Mouse (Mus musculus): ENCODE measurements around the gene Tmem212.
"Not testable (repeated sequence)": the region's sequence is repeated elsewhere in the genome, so short reads cannot be mapped to it uniquely, and the experiment has no call there.

Tmem212 gene

GRCm38 (mm10) chr3:27896318-27896892 lies at the start of gene Tmem212:
Tmem212 (minus strand) TSS chr3:27896368.
- DNase-seq (ENCODE audit: low spot score): no peak

- not testable (repeated sequence) for DNase-seq (ENCODE audit: low spot score)
Measured at GRCm38 (mm10) chr3:27945397-27945796, 49.2 kb upstream of the Tmem212 start.

- no peak for DNase-seq (ENCODE audit: low spot score)
Measured at GRCm38 (mm10) chr3:27942991-27943390, 46.8 kb upstream of the Tmem212 start.

GRCm38 (mm10) chr3:27941634-27942033 lies 45.5 kb upstream of the Tmem212 start:
- no peak for DNase-seq (ENCODE audit: low spot score)

- DNase-seq (ENCODE audit: low spot score): peak; percentile 64
Measured at GRCm38 (mm10) chr3:27938381-27939323, 42.5 kb upstream of the Tmem212 start, which contains the start of gene Pld1. Pld1 (plus strand) TSS chr3:27938695.

- DNase-seq (ENCODE audit: low spot score): no peak
Measured at GRCm38 (mm10) chr3:27937144-27938110, 41.3 kb upstream of the Tmem212 start.

- DNase-seq (ENCODE audit: low spot score): no peak
Measured at GRCm38 (mm10) chr3:27936731-27937130, 40.6 kb upstream of the Tmem212 start.

GRCm38 (mm10) chr3:27935644-27936043 lies 39.5 kb upstream of the Tmem212 start:
- DNase-seq (ENCODE audit: low spot score): no peak

- DNase-seq (ENCODE audit: low spot score): no peak
Measured at GRCm38 (mm10) chr3:27932391-27932790, 36.2 kb upstream of the Tmem212 start.

- DNase-seq (ENCODE audit: low spot score): no peak
Measured at GRCm38 (mm10) chr3:27929219-27929618, 33.1 kb upstream of the Tmem212 start.

- DNase-seq (ENCODE audit: low spot score): no peak
Measured at GRCm38 (mm10) chr3:27924037-27924436, 27.9 kb upstream of the Tmem212 start.

- no peak for DNase-seq (ENCODE audit: low spot score)
Measured at GRCm38 (mm10) chr3:27921268-27922020, 25.3 kb upstream of the Tmem212 start.

GRCm38 (mm10) chr3:27918656-27919436 lies 22.7 kb upstream of the Tmem212 start:
- DNase-seq (ENCODE audit: low spot score): no peak

- DNase-seq (ENCODE audit: low spot score): no peak
Measured at GRCm38 (mm10) chr3:27909016-27909415, 12.8 kb upstream of the Tmem212 start.

GRCm38 (mm10) chr3:27908316-27908715 lies 12.1 kb upstream of the Tmem212 start:
- no peak for DNase-seq (ENCODE audit: low spot score)

- no peak for DNase-seq (ENCODE audit: low spot score)
Measured at GRCm38 (mm10) chr3:27907301-27907700, 11.1 kb upstream of the Tmem212 start.

GRCm38 (mm10) chr3:27906647-27907209 lies 10.6 kb upstream of the Tmem212 start:
- DNase-seq (ENCODE audit: low spot score): no peak

GRCm38 (mm10) chr3:27904659-27905330 lies 8.6 kb upstream of the Tmem212 start:
- DNase-seq (ENCODE audit: low spot score): no peak

GRCm38 (mm10) chr3:27901846-27902245 lies 5.7 kb upstream of the Tmem212 start:
- no peak for DNase-seq (ENCODE audit: low spot score)
